Mouse (Mus musculus) lung, embryonic 16.5 days (tissue): ENCODE measurements around the gene Shf. TPM values are rescaled to one million over a fixed set of nuclear protein-coding genes. Genes with fewer than 3 reads are reported as not detected.
A peak's percentile ranks its signal among the peaks of the same experiment; 100 is the strongest.
"Not testable (repeated sequence)": the region's sequence is repeated elsewhere in the genome, so short reads cannot be mapped to it uniquely, and the experiment has no call there.

ENCODE experiments used
- ATAC-seq: fragments of 200-750 bp; cut with Nextera tagmentation; 2 replicates; pipeline ENCODE4 v1.8.0; 2017; ENCODE audit warnings: low read depth, mild to moderate bottlenecking, moderate library complexity
- H3K27ac ChIP-seq: fragments of 300-500 bp; sonication (generic); 2 replicates; pipeline ENCODE4 v1.5.1; 2014; ENCODE audit warnings: mild to moderate bottlenecking, control low read depth, low read length
- H3K27me3 ChIP-seq: fragments of 300-500 bp; sonication (generic); 2 replicates; pipeline ENCODE4 v1.6.1; 2014; ENCODE audit warnings: low read depth, low read length, mixed read lengths; ENCODE audit not compliant: control insufficient read depth, insufficient read depth
- H3K36me3 ChIP-seq: fragments of 300-500 bp; sonication (generic); 2 replicates; pipeline ENCODE4 v1.6.1; 2014; ENCODE audit warnings: low read length; ENCODE audit not compliant: control insufficient read depth, insufficient read depth
- H3K4me1 ChIP-seq: fragments of 300-500 bp; sonication (generic); replicated peaks from 2 replicates; pipeline ENCODE4 v1.6.1; 2014; ENCODE audit warnings: low read length, mixed read lengths; ENCODE audit not compliant: control insufficient read depth, insufficient read depth
- H3K4me2 ChIP-seq: fragments of 300-500 bp; sonication (generic); 2 replicates; pipeline ENCODE4 v1.6.1; 2014; ENCODE audit warnings: low read depth, low read length, control low read depth
- H3K4me3 ChIP-seq: fragments of 300-500 bp; sonication (generic); 2 replicates; pipeline ENCODE4 v1.5.1; 2014; ENCODE audit warnings: mild to moderate bottlenecking, low read length, control low read depth
- H3K9ac ChIP-seq: fragments of 300-500 bp; sonication (generic); 2 replicates; pipeline ENCODE4 v1.6.1; 2014; ENCODE audit warnings: low read length, control low read depth
- H3K9me3 ChIP-seq: fragments of 300-500 bp; sonication (generic); 2 replicates; pipeline ENCODE4 v1.6.1; 2016; ENCODE audit warnings: low read length; ENCODE audit not compliant: control insufficient read depth
- WGBS: fragments of 180-500 bp; shearing (Covaris S2); extraction: QIAGEN DNeasy Blood & Tissue Kit; methylation state at CpG from one replicate; pipeline ENCODE4 v1.1.7; 2014; 5-methylcytosine and 5-hydroxymethylcytosine counted together
- polyA plus RNA-seq: library from polyadenylated mRNA; unstranded; fragments of >200 nt; fragmentation: Nextera tagmentation; extraction: Ambion mirVana; gene quantifications from 2 replicates; pipeline ENCODE4 v1.2.1, GENCODE M21; 2015

The Shf gene
- polyA plus RNA-seq, 1 experiment from 2014 or later: 2.5 TPM

DNA sequence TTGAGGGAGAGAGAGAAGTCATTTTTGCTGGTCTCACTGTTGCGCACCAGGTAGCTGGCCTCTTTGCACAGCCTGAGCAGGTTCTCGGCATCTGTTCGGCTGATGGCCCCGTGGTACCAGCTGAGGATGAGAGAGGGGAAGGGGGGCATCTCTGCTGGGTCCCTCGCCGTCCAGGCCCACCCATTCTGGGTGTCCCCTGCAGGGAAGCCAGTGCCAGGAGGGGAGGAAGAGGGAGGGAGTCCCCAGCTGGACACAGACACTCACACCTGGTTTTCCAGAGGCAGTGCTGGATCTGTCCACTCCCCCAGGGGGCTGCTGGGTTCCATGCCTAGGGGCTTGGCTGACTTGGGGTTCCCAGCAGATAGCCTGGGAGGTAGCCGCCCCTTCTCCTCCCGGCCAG is 15.2 kb downstream of the Shf start:
- peaks cover 13% of the 10 kb centered on the region; the same call in 1 of the 2 replicates for H3K4me1 ChIP-seq
- no peaks in the 10 kb centered on the region for H3K9me3 ChIP-seq
- H3K9ac ChIP-seq: no peak overlapping the region
- H3K27me3 ChIP-seq: no peaks in the 10 kb centered on the region
- H3K4me3 ChIP-seq: no peak overlapping the region
- WGBS: 85% methylated on average over 8 of the region's 8 CpGs
- ATAC-seq: no peak
- no peak overlapping the region for H3K4me2 ChIP-seq
- H3K27ac ChIP-seq: no peak overlapping the region
- H3K36me3 ChIP-seq: no peaks in the 10 kb centered on the region; the same call in 1 of the 2 replicates

GRCm38 (mm10) chr2:122352992-122353391 is 16.0 kb downstream of the Shf start:
- WGBS: 80% methylated on average over 6 of the region's 6 CpGs
- Histone ChIP-seq H3K9ac (no peak overlapping the region), H3K9me3 (no peaks in the 10 kb centered on the region), H3K27ac (no peak overlapping the region), H3K4me1 (peaks cover 14% of the 10 kb centered on the region), H3K36me3 (no peaks in the 10 kb centered on the region; the same call in 1 of the 2 replicates), H3K27me3 (no peaks in the 10 kb centered on the region), H3K4me3 (no peak overlapping the region), H3K4me2 (no peak overlapping the region)
- ATAC-seq: no peak

GRCm38 (mm10) chr2:122351931-122352329 is 17.0 kb downstream of the Shf start:
- H3K27me3 ChIP-seq: no peaks in the 10 kb centered on the region
- H3K36me3 ChIP-seq: no peaks in the 10 kb centered on the region; the same call in 1 of the 2 replicates
- peaks cover 16% of the 10 kb centered on the region for H3K4me1 ChIP-seq
- H3K27ac ChIP-seq: peak overlapping the region; percentile 53
- H3K4me2 ChIP-seq: no peak overlapping the region
- no peaks in the 10 kb centered on the region for H3K9me3 ChIP-seq
- peak overlapping the region; percentile 24; the same call in 1 of the 2 replicates for H3K9ac ChIP-seq
- ATAC-seq: no peak
- WGBS: 47% methylated on average over 4 of the region's 4 CpGs
- no peak overlapping the region for H3K4me3 ChIP-seq

GRCm38 (mm10) chr2:122351156-122351930 is 17.6 kb downstream of the Shf start:
- Histone ChIP-seq H3K9ac (peak overlapping the region; percentile 8; the same call in 1 of the 2 replicates), H3K36me3 (no peaks in the 10 kb centered on the region; the same call in 1 of the 2 replicates), H3K4me2 (no peak overlapping the region), H3K27me3 (no peaks in the 10 kb centered on the region), H3K9me3 (no peaks in the 10 kb centered on the region), H3K4me3 (no peak overlapping the region), H3K4me1 (peaks cover 16% of the 10 kb centered on the region), H3K27ac (peak overlapping the region; percentile 53)
- no peak for ATAC-seq
- 57% methylated on average over 5 of the region's 5 CpGs for WGBS

DNA sequence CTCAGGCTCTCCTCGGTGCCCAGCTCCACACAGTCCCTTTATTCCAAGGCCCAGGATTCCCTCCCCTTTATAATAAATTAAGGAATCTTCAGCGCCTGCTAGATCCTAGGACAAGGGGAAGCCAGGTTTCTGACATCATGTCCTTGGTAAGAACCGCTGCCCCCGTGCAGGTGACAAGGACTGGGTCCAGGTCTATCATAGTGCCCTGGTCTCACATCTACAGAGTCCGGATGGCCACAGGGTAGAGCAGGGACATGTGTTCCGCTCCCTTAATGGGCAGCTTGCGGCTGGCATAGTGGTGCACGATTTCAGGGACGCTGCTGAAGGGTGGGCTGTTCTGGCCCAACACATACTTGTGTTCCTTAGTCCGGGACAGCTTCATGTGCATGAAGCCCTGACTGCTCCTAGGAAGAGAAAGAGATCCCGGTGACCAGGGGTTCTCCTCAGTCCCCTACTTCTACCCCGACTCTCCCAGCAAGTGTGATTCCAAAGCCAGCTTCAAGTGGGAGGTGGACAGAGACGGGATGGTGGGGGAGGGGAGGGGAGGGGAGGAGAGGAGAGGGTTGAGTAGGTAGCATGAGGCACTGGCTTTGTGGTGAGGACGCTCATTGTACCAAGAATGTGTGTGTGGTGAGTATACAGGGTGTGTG is 19.7 kb downstream of the Shf start:
- H3K27me3 ChIP-seq: no peaks in the 10 kb centered on the region
- H3K36me3 ChIP-seq: no peaks in the 10 kb centered on the region; the same call in 1 of the 2 replicates
- H3K27ac ChIP-seq: peak overlapping the region; percentile 97
- H3K4me1 ChIP-seq: peaks cover 16% of the 10 kb centered on the region
- ATAC-seq: peak; percentile 24
- WGBS: 9% methylated on average over 14 of the region's 14 CpGs
- H3K9ac ChIP-seq: peak overlapping the region; percentile 80
- peak overlapping the region; percentile 79 for H3K4me2 ChIP-seq
- peak overlapping the region; percentile 65 for H3K4me3 ChIP-seq
- no peaks in the 10 kb centered on the region for H3K9me3 ChIP-seq

DNA sequence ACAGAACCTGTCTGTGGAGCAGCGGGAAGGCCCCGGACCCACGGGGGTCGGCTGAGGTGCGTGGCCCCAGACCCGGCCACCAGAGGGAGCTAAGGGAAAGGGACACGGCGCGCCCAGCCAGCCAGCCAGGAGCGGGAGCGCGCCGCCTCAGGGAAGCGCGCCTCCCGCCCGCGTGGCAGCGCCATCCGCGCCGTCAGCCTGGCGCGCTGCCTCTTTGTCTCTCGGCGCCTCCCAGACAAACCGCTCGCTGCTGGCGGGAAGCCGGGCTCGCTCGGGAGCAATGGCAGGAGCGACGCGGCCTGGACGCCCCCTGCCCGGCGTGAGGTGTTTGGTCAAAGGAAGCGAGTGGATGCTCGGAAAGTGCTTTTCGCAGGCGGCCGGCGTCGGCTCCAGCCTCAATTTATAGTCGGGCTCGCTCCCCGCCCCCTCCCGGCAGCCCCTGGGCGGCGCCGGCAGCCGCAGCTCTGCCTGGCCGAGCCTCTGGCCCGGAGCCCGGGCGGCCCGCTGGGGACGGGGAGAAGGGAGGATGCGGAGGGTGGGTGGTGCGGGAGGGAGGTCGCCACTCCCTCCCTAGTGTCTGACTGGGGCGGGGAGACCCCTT is 20.3 kb downstream of the Shf start:
- Histone ChIP-seq H3K4me3 (peak overlapping the region; percentile 65), H3K4me1 (peaks cover 16% of the 10 kb centered on the region), H3K9me3 (no peaks in the 10 kb centered on the region), H3K4me2 (peak overlapping the region; percentile 79), H3K36me3 (no peaks in the 10 kb centered on the region), H3K9ac (peak overlapping the region; percentile 80), H3K27ac (peak overlapping the region; percentile 97), H3K27me3 (no peaks in the 10 kb centered on the region)
- ATAC-seq: peak; percentile 94
- under 1% methylated on average over 52 of the region's 63 CpGs for WGBS

- ATAC-seq: no peak
Observed at GRCm38 (mm10) chr2:122347257-122347656, 21.7 kb downstream of the Shf start.

GRCm38 (mm10) chr2:122346164-122346563 is 22.8 kb downstream of the Shf start:
- not testable (repeated sequence) for H3K4me2 ChIP-seq, H3K4me3 ChIP-seq, H3K27ac ChIP-seq, H3K36me3 ChIP-seq, H3K27me3 ChIP-seq, H3K4me1 ChIP-seq, H3K9ac ChIP-seq, ATAC-seq, H3K9me3 ChIP-seq
- 86% methylated on average over 6 of the region's 6 CpGs for WGBS

More at GRCm38 (mm10) chr2:122347257-122347656, 21.7 kb downstream of the Shf start:
- H3K4me3 ChIP-seq: no peak overlapping the region
- no peak overlapping the region for H3K4me2 ChIP-seq
- H3K9me3 ChIP-seq: no peaks in the 10 kb centered on the region
- no peak overlapping the region for H3K27ac ChIP-seq
- peaks cover 16% of the 10 kb centered on the region for H3K4me1 ChIP-seq
- no peaks in the 10 kb centered on the region for H3K27me3 ChIP-seq
- H3K36me3 ChIP-seq: no peaks in the 10 kb centered on the region
- WGBS: 94% methylated on average over 3 of the region's 3 CpGs
- no peak overlapping the region for H3K9ac ChIP-seq
